Mouse (Mus musculus) liver, embryonic 14.5 days (tissue): Measurements from ENCODE around the gene Ift80.

Experiments used
- CTCF ChIP-seq: IDR thresholded peaks from 2 replicates; pipeline ENCODE4 v1.5.1; 2016; ENCODE audit warnings: antibody characterized with exemption, low read depth, control low read depth
- EP300 ChIP-seq: IDR thresholded peaks from 2 replicates; pipeline ENCODE4 v1.6.1; 2016; ENCODE audit warnings: antibody characterized with exemption, low read depth

DNA sequence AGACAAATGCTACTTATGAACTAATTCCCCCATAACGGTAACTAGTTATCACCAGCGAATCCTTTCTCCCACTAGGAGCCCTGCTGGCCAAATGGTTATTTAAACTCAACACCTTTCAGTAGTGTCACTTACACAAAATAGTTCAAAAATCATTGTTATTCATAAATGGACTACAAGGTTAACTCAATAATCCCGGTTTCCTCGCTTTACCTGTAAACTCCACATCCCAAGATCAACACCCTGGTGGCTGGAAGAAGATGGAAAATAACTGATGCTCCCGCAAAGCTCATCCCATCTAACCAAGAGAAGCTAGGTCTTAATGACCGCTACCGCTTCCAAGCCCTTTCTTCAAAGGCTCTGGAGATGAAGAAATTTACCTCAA is 324 bp downstream of the Ift80 start:
- TF ChIP-seq CTCF (peak; percentile 28; the same call in 1 of the 2 replicates), EP300 (no peak)
